Mouse (Mus musculus) midbrain, embryonic 10.5 days (tissue): ENCODE results near the gene Clec2g. TPM values are rescaled to one million over a fixed set of nuclear protein-coding genes. Genes with fewer than 3 reads are reported as not detected.

ENCODE experiments used
- microRNA-seq: library from miRNA; unstranded; fragments of <30 nt; microRNA quantifications from one replicate; pipeline ENCODE4, GENCODE M21; 2017
- polyA plus RNA-seq: library from polyadenylated mRNA; unstranded; fragments of >200 nt; fragmentation: Nextera tagmentation; extraction: Ambion mirVana; gene quantifications from 2 replicates; pipeline ENCODE4 v1.2.1, GENCODE M21; 2016

Clec2g gene
- polyA plus RNA-seq, 1 experiment from 2014 or later = not detected

Small RNAs within 50 kb of the gene (microRNA-seq; reads per million reads assigned to microRNA genes)
- gene Gm27336 (not detected), gene Mir7649 (not detected)

Other genes with a start within 250 kb of the Clec2g start
- not detected in 2 replicates for gene Klrb1, start 211.3 kb upstream of the Clec2g start, polyA plus RNA-seq
- gene Klrb1c, start 145.2 kb upstream of the Clec2g start, polyA plus RNA-seq = not detected in 2 replicates
- not detected in 2 replicates for gene Gm44511, start 108.1 kb upstream of the Clec2g start, polyA plus RNA-seq
- not detected in 2 replicates for gene Klrb1b, start 108.0 kb upstream of the Clec2g start, polyA plus RNA-seq
- 0.16 TPM in 1 of 2 replicates, not detected in the other for gene Clec2i, start 46.8 kb upstream of the Clec2g start, polyA plus RNA-seq
- gene BC035044, start 43.3 kb upstream of the Clec2g start, polyA plus RNA-seq = 1.3 and 1.4 TPM in 2 replicates
- gene Klrb1f, start 111.5 kb downstream of the Clec2g start, polyA plus RNA-seq = 0.25 TPM in 1 of 2 replicates, not detected in the other
- gene Clec2e, start 166.5 kb downstream of the Clec2g start, polyA plus RNA-seq = not detected in 2 replicates
- gene Clec2d, start 246.2 kb downstream of the Clec2g start, polyA plus RNA-seq = not detected in 2 replicates